Mouse (Mus musculus): ENCODE results near the gene I0C0044D17Rik. TPM values are rescaled to one million over a fixed set of nuclear protein-coding genes. Genes with fewer than 3 reads are reported as not detected.

The I0C0044D17Rik gene
- polyA plus RNA-seq, 1 experiment from 2014 or later: not detected

- no peaks in the 10 kb centered on the region for H3K9me3 ChIP-seq (replicated peaks)
- no peak overlapping the region for H3K4me2 ChIP-seq (replicated peaks)
- 7% methylated on average over 3 of the region's 3 CpGs for WGBS
- no peak overlapping the region for H3K27ac ChIP-seq (replicated peaks)
- no peak overlapping the region for H3K4me3 ChIP-seq (replicated peaks)
- H3K36me3 ChIP-seq: no peaks in the 10 kb centered on the region
- H3K9ac ChIP-seq: no peak overlapping the region
- H3K4me1 ChIP-seq: peaks cover 8% of the 10 kb centered on the region; the same call in 1 of the 2 replicates
- ATAC-seq (ENCODE audit: insufficient number of reproducible peaks, low FRiP score, low TSS enrichment, low read depth): no peak
- H3K27me3 ChIP-seq: no peaks in the 10 kb centered on the region
Observed at GRCm38 (mm10) chr4:98826701-98827100, 3.1 kb upstream of the I0C0044D17Rik start.

GRCm38 (mm10) chr4:98823047-98823446 lies 593 bp downstream of the I0C0044D17Rik start:
- WGBS: 61% methylated on average over 3 of the region's 3 CpGs

GRCm38 (mm10) chr4:98822478-98822877 lies 1.2 kb downstream of the I0C0044D17Rik start:
- H3K27me3 ChIP-seq: no peaks in the 10 kb centered on the region
- 34% methylated on average over 3 of the region's 3 CpGs for WGBS
- H3K9me3 ChIP-seq (replicated peaks): no peaks in the 10 kb centered on the region
- no peaks in the 10 kb centered on the region for H3K36me3 ChIP-seq
- no peak overlapping the region for H3K9ac ChIP-seq
- H3K4me1 ChIP-seq: peaks cover 15% of the 10 kb centered on the region
- H3K4me3 ChIP-seq (replicated peaks): no peak overlapping the region
- no peak overlapping the region for H3K4me2 ChIP-seq (replicated peaks)
- ATAC-seq (ENCODE audit: insufficient number of reproducible peaks, low FRiP score, low TSS enrichment, low read depth): no peak
- no peak overlapping the region; the same call in 1 of the 2 replicates for H3K27ac ChIP-seq (replicated peaks)

More at GRCm38 (mm10) chr4:98823047-98823446, 593 bp downstream of the I0C0044D17Rik start:
- no peak for ATAC-seq (ENCODE audit: insufficient number of reproducible peaks, low FRiP score, low TSS enrichment, low read depth)
- H3K27ac ChIP-seq (replicated peaks): no peak overlapping the region
- no peak overlapping the region for H3K4me2 ChIP-seq (replicated peaks)
- H3K9ac ChIP-seq: no peak overlapping the region
- no peaks in the 10 kb centered on the region for H3K36me3 ChIP-seq
- peaks cover 13% of the 10 kb centered on the region for H3K4me1 ChIP-seq
- H3K27me3 ChIP-seq: no peaks in the 10 kb centered on the region
- H3K4me3 ChIP-seq (replicated peaks): no peak overlapping the region
- no peaks in the 10 kb centered on the region for H3K9me3 ChIP-seq (replicated peaks)

GRCm38 (mm10) chr4:98819216-98819755 lies 4.4 kb downstream of the I0C0044D17Rik start:
- Histone ChIP-seq H3K27ac (replicated peaks) (no peak overlapping the region), H3K36me3 (no peaks in the 10 kb centered on the region), H3K4me1 (peaks cover 38% of the 10 kb centered on the region), H3K4me2 (replicated peaks) (no peak overlapping the region), H3K4me3 (replicated peaks) (no peak overlapping the region), H3K9ac (no peak overlapping the region), H3K27me3 (0 out of 2 replicates have a peak, but pooled peaks cover 2% of the 10 kb centered on the region), H3K9me3 (replicated peaks) (no peaks in the 10 kb centered on the region)
- no peak for ATAC-seq (ENCODE audit: insufficient number of reproducible peaks, low FRiP score, low TSS enrichment, low read depth)
- 76% methylated on average over 10 of the region's 10 CpGs for WGBS

GRCm38 (mm10) chr4:98817184-98817911 lies 6.3 kb downstream of the I0C0044D17Rik start, which contains the start of gene Kank4:
TSS of gene Kank4 (minus strand) at chr4:98817537.
- Histone ChIP-seq H3K27me3 (0 out of 2 replicates have a peak, but pooled peaks cover 2% of the 10 kb centered on the region), H3K4me3 (replicated peaks) (peak within 1 kb of the TSS; percentile 80), H3K36me3 (no peaks in the 10 kb centered on the region), H3K9ac (peak within 1 kb of the TSS; percentile 73), H3K4me2 (replicated peaks) (peak within 1 kb of the TSS; percentile 89), H3K27ac (replicated peaks) (peak within 1 kb of the TSS; percentile 72), H3K9me3 (replicated peaks) (no peaks in the 10 kb centered on the region), H3K4me1 (peaks cover 35% of the 10 kb centered on the region)
- under 1% methylated on average over 72 of the region's 72 CpGs for whole genome bisulfite sequencing
- ATAC-seq (ENCODE audit: insufficient number of reproducible peaks, low FRiP score, low TSS enrichment, low read depth): peak; percentile 77

- Histone ChIP-seq H3K4me3 (replicated peaks) (peak overlapping the region; percentile 80), H3K4me2 (replicated peaks) (peak overlapping the region; percentile 89), H3K9me3 (replicated peaks) (no peaks in the 10 kb centered on the region), H3K27ac (replicated peaks) (peak overlapping the region; percentile 72), H3K36me3 (no peaks in the 10 kb centered on the region), H3K9ac (peak overlapping the region; percentile 73), H3K4me1 (peaks cover 34% of the 10 kb centered on the region), H3K27me3 (0 out of 2 replicates have a peak, but pooled peaks cover 2% of the 10 kb centered on the region)
- 2% methylated on average over 14 of the region's 14 CpGs for WGBS
- no peak for ATAC-seq (ENCODE audit: insufficient number of reproducible peaks, low FRiP score, low TSS enrichment, low read depth)
Observed at GRCm38 (mm10) chr4:98816807-98817183, 6.8 kb downstream of the I0C0044D17Rik start.

GRCm38 (mm10) chr4:98806306-98806705 lies 17.3 kb downstream of the I0C0044D17Rik start:
- Histone ChIP-seq H3K4me1 (peaks cover 38% of the 10 kb centered on the region), H3K4me2 (replicated peaks) (no peak overlapping the region), H3K27me3 (no peaks in the 10 kb centered on the region), H3K27ac (replicated peaks) (no peak overlapping the region), H3K9ac (no peak overlapping the region), H3K9me3 (replicated peaks) (no peaks in the 10 kb centered on the region), H3K36me3 (no peaks in the 10 kb centered on the region), H3K4me3 (replicated peaks) (no peak overlapping the region)
- no peak for ATAC-seq (ENCODE audit: insufficient number of reproducible peaks, low FRiP score, low TSS enrichment, low read depth)
- WGBS: 65% methylated on average over 9 of the region's 9 CpGs

GRCm38 (mm10) chr4:98805291-98806048 lies 18.2 kb downstream of the I0C0044D17Rik start:
- 20% methylated on average over 12 of the region's 12 CpGs for WGBS
- Histone ChIP-seq H3K9ac (no peak overlapping the region), H3K9me3 (replicated peaks) (no peaks in the 10 kb centered on the region), H3K27ac (replicated peaks) (peak overlapping the region; percentile 56; the same call in 1 of the 2 replicates), H3K4me2 (replicated peaks) (no peak overlapping the region), H3K27me3 (no peaks in the 10 kb centered on the region), H3K36me3 (no peaks in the 10 kb centered on the region), H3K4me1 (peaks cover 43% of the 10 kb centered on the region), H3K4me3 (replicated peaks) (no peak overlapping the region)
- ATAC-seq (ENCODE audit: insufficient number of reproducible peaks, low FRiP score, low TSS enrichment, low read depth): no peak

- H3K27ac ChIP-seq (replicated peaks): peak overlapping the region; percentile 56; the same call in 1 of the 2 replicates
- H3K9ac ChIP-seq: no peak overlapping the region
- H3K9me3 ChIP-seq (replicated peaks): no peaks in the 10 kb centered on the region
- ATAC-seq (ENCODE audit: insufficient number of reproducible peaks, low FRiP score, low TSS enrichment, low read depth): no peak
- no peaks in the 10 kb centered on the region for H3K27me3 ChIP-seq
- 49% methylated on average over 7 of the region's 7 CpGs for WGBS
- H3K4me1 ChIP-seq: peaks cover 46% of the 10 kb centered on the region
- H3K4me2 ChIP-seq (replicated peaks): no peak overlapping the region
- H3K4me3 ChIP-seq (replicated peaks): no peak overlapping the region
- no peaks in the 10 kb centered on the region for H3K36me3 ChIP-seq
Observed at GRCm38 (mm10) chr4:98804476-98805134, 19.0 kb downstream of the I0C0044D17Rik start.

- Histone ChIP-seq H3K36me3 (no peaks in the 10 kb centered on the region), H3K27ac (replicated peaks) (no peak overlapping the region), H3K9me3 (replicated peaks) (no peaks in the 10 kb centered on the region), H3K4me3 (replicated peaks) (no peak overlapping the region), H3K4me1 (peaks cover 47% of the 10 kb centered on the region), H3K4me2 (replicated peaks) (no peak overlapping the region), H3K27me3 (no peaks in the 10 kb centered on the region), H3K9ac (no peak overlapping the region)
- 89% methylated on average over 11 of the region's 11 CpGs for WGBS
- ATAC-seq (ENCODE audit: insufficient number of reproducible peaks, low FRiP score, low TSS enrichment, low read depth): no peak
Observed at GRCm38 (mm10) chr4:98801775-98802174, 21.9 kb downstream of the I0C0044D17Rik start.

- no peaks in the 10 kb centered on the region for H3K36me3 ChIP-seq
- H3K27ac ChIP-seq (replicated peaks): no peak overlapping the region
- H3K9ac ChIP-seq: no peak overlapping the region
- H3K9me3 ChIP-seq (replicated peaks): no peaks in the 10 kb centered on the region
- H3K4me1 ChIP-seq: peaks cover 48% of the 10 kb centered on the region
- H3K27me3 ChIP-seq: no peaks in the 10 kb centered on the region
- 57% methylated on average over 8 of the region's 8 CpGs for WGBS
- 0 out of 2 replicates have a peak, but pooled peaks have one; percentile 6 for ATAC-seq (ENCODE audit: insufficient number of reproducible peaks, low FRiP score, low TSS enrichment, low read depth)
- no peak overlapping the region for H3K4me3 ChIP-seq (replicated peaks)
- H3K4me2 ChIP-seq (replicated peaks): no peak overlapping the region
Observed at GRCm38 (mm10) chr4:98800824-98801223, 22.8 kb downstream of the I0C0044D17Rik start.

Data from embryonic facial prominence, embryonic 15.5 days (tissue).